Mouse (Mus musculus): ENCODE measurements around the gene Rad23a. TPM values are rescaled to one million over a fixed set of nuclear protein-coding genes. Genes with fewer than 3 reads are reported as not detected.
"Not testable (repeated sequence)": the region's sequence is repeated elsewhere in the genome, so short reads cannot be mapped to it uniquely, and the experiment has no call there.

Gene Rad23a
- polyA plus RNA-seq, 1 experiment from 2014 or later: 96.0 TPM

- H3K36me3 ChIP-seq: peaks cover 78% of the 10 kb centered on the region
- H3K27me3 ChIP-seq: no peaks in the 10 kb centered on the region
- H3K4me1 ChIP-seq: peaks cover 35% of the 10 kb centered on the region
- WGBS: 88% methylated on average over 5 of the region's 5 CpGs
- no peak overlapping the region for H3K27ac ChIP-seq
- H3K9ac ChIP-seq: no peak overlapping the region
- no peaks in the 10 kb centered on the region for H3K9me3 ChIP-seq
- H3K4me2 ChIP-seq (replicated peaks): no peak overlapping the region
- ATAC-seq (ENCODE audit: insufficient number of reproducible peaks, insufficient read depth, low FRiP score, low TSS enrichment): no peak
- no peak overlapping the region for H3K4me3 ChIP-seq
These were observed 2.0 kb downstream of the Rad23a start for GRCm38 (mm10) chr8:84838513-84838912.

- 77% methylated on average over 15 of the region's 15 CpGs for WGBS
- Histone ChIP-seq H3K27me3 (no peaks in the 10 kb centered on the region), H3K4me2 (replicated peaks) (no peak overlapping the region), H3K36me3 (peaks cover 73% of the 10 kb centered on the region), H3K4me3 (no peak overlapping the region), H3K9me3 (no peaks in the 10 kb centered on the region), H3K9ac (peak overlapping the region; percentile 6; the same call in 1 of the 2 replicates), H3K4me1 (peaks cover 32% of the 10 kb centered on the region), H3K27ac (peak overlapping the region; percentile 79; the same call in 1 of the 2 replicates)
- ATAC-seq (ENCODE audit: insufficient number of reproducible peaks, insufficient read depth, low FRiP score, low TSS enrichment): no peak
These were observed 2.5 kb downstream of the Rad23a start for GRCm38 (mm10) chr8:84837912-84838470.

- Histone ChIP-seq H3K9ac (peak overlapping the region; percentile 6; the same call in 1 of the 2 replicates), H3K27ac (peak overlapping the region; percentile 79), H3K36me3 (peaks cover 66% of the 10 kb centered on the region), H3K4me2 (replicated peaks) (0 out of 2 replicates have a peak overlapping the region, but pooled peaks have one; percentile 9), H3K9me3 (no peaks in the 10 kb centered on the region), H3K27me3 (no peaks in the 10 kb centered on the region), H3K4me1 (peaks cover 33% of the 10 kb centered on the region), H3K4me3 (no peak overlapping the region)
- ATAC-seq (ENCODE audit: insufficient number of reproducible peaks, insufficient read depth, low FRiP score, low TSS enrichment): no peak
- 38% methylated on average over 8 of the region's 8 CpGs for WGBS
These were observed 3.1 kb downstream of the Rad23a start for GRCm38 (mm10) chr8:84837149-84837911.

- no peak overlapping the region for H3K27ac ChIP-seq
- ATAC-seq (ENCODE audit: insufficient number of reproducible peaks, insufficient read depth, low FRiP score, low TSS enrichment): no peak
- H3K4me2 ChIP-seq (replicated peaks): no peak overlapping the region
- no peak overlapping the region for H3K9ac ChIP-seq
- no peak overlapping the region for H3K4me3 ChIP-seq
- 80% methylated on average over 10 of the region's 10 CpGs for WGBS
- peaks cover 33% of the 10 kb centered on the region for H3K4me1 ChIP-seq
- H3K27me3 ChIP-seq: no peaks in the 10 kb centered on the region
- H3K9me3 ChIP-seq: no peaks in the 10 kb centered on the region
- peaks cover 55% of the 10 kb centered on the region for H3K36me3 ChIP-seq
These were observed 5.3 kb downstream of the Rad23a start for GRCm38 (mm10) chr8:84834866-84835855.

GRCm38 (mm10) chr8:84834002-84834865 lies 6.2 kb downstream of the Rad23a start:
- no peak overlapping the region for H3K4me2 ChIP-seq (replicated peaks)
- peaks cover 54% of the 10 kb centered on the region for H3K36me3 ChIP-seq
- H3K27me3 ChIP-seq: no peaks in the 10 kb centered on the region
- peaks cover 27% of the 10 kb centered on the region for H3K4me1 ChIP-seq
- ATAC-seq (ENCODE audit: insufficient number of reproducible peaks, insufficient read depth, low FRiP score, low TSS enrichment): no peak
- H3K9me3 ChIP-seq: no peaks in the 10 kb centered on the region
- H3K27ac ChIP-seq: no peak overlapping the region
- WGBS: 86% methylated on average over 19 of the region's 19 CpGs
- H3K9ac ChIP-seq: no peak overlapping the region
- 0 out of 2 replicates have a peak overlapping the region, but pooled peaks have one; percentile 9 for H3K4me3 ChIP-seq

GRCm38 (mm10) chr8:84832759-84833742 lies 7.4 kb downstream of the Rad23a start:
- Histone ChIP-seq H3K4me2 (replicated peaks) (peak overlapping the region; percentile 55), H3K9me3 (no peaks in the 10 kb centered on the region), H3K27ac (peak overlapping the region; percentile 89), H3K4me1 (peaks cover 25% of the 10 kb centered on the region), H3K36me3 (peaks cover 44% of the 10 kb centered on the region), H3K4me3 (peak overlapping the region; percentile 75), H3K27me3 (no peaks in the 10 kb centered on the region), H3K9ac (peak overlapping the region; percentile 88)
- no peak for ATAC-seq (ENCODE audit: insufficient number of reproducible peaks, insufficient read depth, low FRiP score, low TSS enrichment)
- WGBS: 66% methylated on average over 10 of the region's 10 CpGs

GRCm38 (mm10) chr8:84832034-84832717 lies 8.3 kb downstream of the Rad23a start:
- peak overlapping the region; percentile 55 for H3K4me2 ChIP-seq (replicated peaks)
- H3K9me3 ChIP-seq: no peaks in the 10 kb centered on the region
- H3K9ac ChIP-seq: peak overlapping the region; percentile 88
- H3K36me3 ChIP-seq: peaks cover 35% of the 10 kb centered on the region
- H3K4me1 ChIP-seq: peaks cover 16% of the 10 kb centered on the region
- ATAC-seq (ENCODE audit: insufficient number of reproducible peaks, insufficient read depth, low FRiP score, low TSS enrichment): peak; percentile 53
- peak overlapping the region; percentile 75 for H3K4me3 ChIP-seq
- WGBS: 1% methylated on average over 59 of the region's 59 CpGs
- peak overlapping the region; percentile 89 for H3K27ac ChIP-seq
- H3K27me3 ChIP-seq: no peaks in the 10 kb centered on the region

GRCm38 (mm10) chr8:84831490-84831889 lies 9.0 kb downstream of the Rad23a start, which contains the start of gene Gadd45gip1:
Gadd45gip1 (plus strand) TSS chr8:84831522.
- H3K27ac ChIP-seq: peak within 1 kb of the TSS; percentile 89
- WGBS: 82% methylated on average over 11 of the region's 11 CpGs
- H3K4me3 ChIP-seq: peak within 1 kb of the TSS; percentile 75
- H3K9ac ChIP-seq: peak within 1 kb of the TSS; percentile 88
- no peaks in the 10 kb centered on the region for H3K9me3 ChIP-seq
- peak within 1 kb of the TSS; percentile 55 for H3K4me2 ChIP-seq (replicated peaks)
- no peaks in the 10 kb centered on the region for H3K27me3 ChIP-seq
- ATAC-seq (ENCODE audit: insufficient number of reproducible peaks, insufficient read depth, low FRiP score, low TSS enrichment): no peak
- H3K36me3 ChIP-seq: peaks cover 28% of the 10 kb centered on the region
- H3K4me1 ChIP-seq: peaks cover 9% of the 10 kb centered on the region; the same call in 1 of the 2 replicates

- WGBS: 89% methylated on average over 2 of the region's 2 CpGs
- not testable (repeated sequence) for H3K27me3 ChIP-seq; H3K4me1 ChIP-seq; H3K4me3 ChIP-seq; H3K9ac ChIP-seq; H3K9me3 ChIP-seq; H3K4me2 ChIP-seq (replicated peaks); H3K36me3 ChIP-seq; H3K27ac ChIP-seq; ATAC-seq (ENCODE audit: insufficient number of reproducible peaks, insufficient read depth, low FRiP score, low TSS enrichment)
These were observed 13.9 kb downstream of the Rad23a start for GRCm38 (mm10) chr8:84826518-84826917.
